ENCODE assay signal across 16 mouse cellular contexts in genomic region chr7:66043552-66044459, GRCm38 (mm10). TPM values are rescaled to one million over a fixed set of nuclear protein-coding genes. Genes with fewer than 3 reads are reported as not detected.
DNase-seq lines count a peak whose midpoint lies in the region; ATAC-seq lines count a peak whose summit lies in the region.
"Had no signal": no experiment of that assay in that cellular context is flagged by ENCODE, and none has a peak within 500 bp of the region (broad histone marks: within the 10 kb centered on the region; RNA-seq: fewer than 3 reads in every experiment).

Gene Gm45213, plus strand, starts transcription at chr7:66043602.

- H3K27ac ChIP-seq in midbrain, embryonic 11.5 days (ENCODE audit: low read depth, low read length): no peak within 1 kb of the TSS
- H3K27ac ChIP-seq in midbrain, embryonic 16.5 days (ENCODE audit: low read length): no peak within 1 kb of the TSS
- no peak within 1 kb of the TSS for H3K27ac ChIP-seq in forebrain, embryonic 16.5 days (ENCODE audit: low read length)
- H3K27ac ChIP-seq in heart, embryonic 10.5 days: no peak within 1 kb of the TSS
- H3K27ac ChIP-seq: liver, embryonic 14.5 days had no signal

- H3K4me1 ChIP-seq in midbrain, embryonic 11.5 days (ENCODE audit: control insufficient read depth, insufficient read depth, low read length): no peaks in the 10 kb centered on the region
- H3K4me1 ChIP-seq in midbrain, embryonic 16.5 days (ENCODE audit: control insufficient read depth, insufficient read depth, low read length): peaks cover 7% of the 10 kb centered on the region
- peaks cover 15% of the 10 kb centered on the region for H3K4me1 ChIP-seq in forebrain, embryonic 16.5 days (replicated peaks; ENCODE audit: control insufficient read depth, insufficient read depth, low read length)
- H3K4me1 ChIP-seq in heart, embryonic 10.5 days: peaks cover 17% of the 10 kb centered on the region

- DNase-seq in midbrain, embryonic 11.5 days (ENCODE audit: low spot score, missing footprints): peak; percentile 69
- peak; percentile 67 for DNase-seq in cerebellum, adult 8-10 months
- peak; percentile 30 for DNase-seq in thymus, postnatal 25 days
- no peak for DNase-seq in heart, embryonic 10.5 days (ENCODE audit: low spot score)
- no peak for DNase-seq in urinary bladder, postnatal 25 days (ENCODE audit: low spot score)
- DNase-seq: adrenal gland, adult 8-10 months; gastrocnemius, postnatal 10 days; kidney, adult 11 months; lung, postnatal 36 days had no signal

- no peak within 1 kb of the TSS for H3K4me2 ChIP-seq in midbrain, embryonic 11.5 days
- no peak within 1 kb of the TSS for H3K4me2 ChIP-seq in midbrain, embryonic 16.5 days (ENCODE audit: low read length)
- H3K4me2 ChIP-seq in forebrain, embryonic 16.5 days (ENCODE audit: low read length): no peak within 1 kb of the TSS

- WGBS in midbrain, embryonic 11.5 days: 90% methylated on average over 10 of the region's 10 CpGs
- 80% methylated on average over 10 of the region's 10 CpGs for WGBS in midbrain, embryonic 16.5 days
- 73% methylated on average over 10 of the region's 10 CpGs for WGBS in forebrain, embryonic 16.5 days
- WGBS in heart, embryonic 10.5 days: 85% methylated on average over 10 of the region's 10 CpGs

- H3K36me3 ChIP-seq in midbrain, embryonic 11.5 days (ENCODE audit: control insufficient read depth, insufficient read depth, low read length): no peaks in the 10 kb centered on the region
- H3K36me3 ChIP-seq in midbrain, embryonic 16.5 days (ENCODE audit: control insufficient read depth, insufficient read depth, low read length): no peaks in the 10 kb centered on the region
- H3K36me3 ChIP-seq in forebrain, embryonic 16.5 days (ENCODE audit: control insufficient read depth, insufficient read depth): no peaks in the 10 kb centered on the region
- H3K36me3 ChIP-seq in heart, embryonic 10.5 days: no peaks in the 10 kb centered on the region

- no peaks in the 10 kb centered on the region for H3K27me3 ChIP-seq in midbrain, embryonic 11.5 days (ENCODE audit: control insufficient read depth, insufficient read depth, low read length)
- no peaks in the 10 kb centered on the region for H3K27me3 ChIP-seq in midbrain, embryonic 16.5 days (ENCODE audit: control insufficient read depth, insufficient read depth, low read depth, low read length)
- H3K27me3 ChIP-seq in forebrain, embryonic 16.5 days (replicated peaks; ENCODE audit: control insufficient read depth, insufficient read depth, low read length): no peaks in the 10 kb centered on the region
- H3K27me3 ChIP-seq in heart, embryonic 10.5 days (ENCODE audit: insufficient read depth, poor library complexity, severe bottlenecking): peaks cover 45% of the 10 kb centered on the region
- H3K27me3 ChIP-seq: Patski had no signal

- ATAC-seq in midbrain, embryonic 11.5 days (ENCODE audit: low FRiP score): no peak
- no peak for ATAC-seq in midbrain, embryonic 16.5 days
- ATAC-seq in forebrain, embryonic 16.5 days: peak; percentile 39
- ATAC-seq: Patski had no signal

- H3K9ac ChIP-seq in midbrain, embryonic 11.5 days (ENCODE audit: low read length): no peak within 1 kb of the TSS
- no peak within 1 kb of the TSS for H3K9ac ChIP-seq in midbrain, embryonic 16.5 days (ENCODE audit: low read depth, low read length)
- H3K9ac ChIP-seq in forebrain, embryonic 16.5 days (replicated peaks; ENCODE audit: low read depth, low read length): no peak within 1 kb of the TSS
- H3K9ac ChIP-seq: liver, embryonic 14.5 days had no signal

- H3K4me3 ChIP-seq in midbrain, embryonic 11.5 days (ENCODE audit: low read depth, low read length): no peak within 1 kb of the TSS
- no peak within 1 kb of the TSS for H3K4me3 ChIP-seq in midbrain, embryonic 16.5 days (ENCODE audit: low read depth, low read length)
- no peak within 1 kb of the TSS for H3K4me3 ChIP-seq in forebrain, embryonic 16.5 days (replicated peaks; ENCODE audit: low read length)
- H3K4me3 ChIP-seq in heart, embryonic 10.5 days: no peak within 1 kb of the TSS
- H3K4me3 ChIP-seq: erythroblast, embryonic 14.5 days had no signal

- H3K9me3 ChIP-seq in midbrain, embryonic 11.5 days (ENCODE audit: control insufficient read depth, low read length): no peaks in the 10 kb centered on the region
- H3K9me3 ChIP-seq in midbrain, embryonic 16.5 days (replicated peaks; ENCODE audit: control insufficient read depth, low read length, poor library complexity, severe bottlenecking): no peaks in the 10 kb centered on the region
- no peaks in the 10 kb centered on the region for H3K9me3 ChIP-seq in forebrain, embryonic 16.5 days (ENCODE audit: control insufficient read depth, low read length)
- no peaks in the 10 kb centered on the region for H3K9me3 ChIP-seq in heart, embryonic 10.5 days

RNA-seq across cellular contexts. Expression of gene Gm45213, which starts in this region (rescaled TPM):
- polyA plus RNA-seq in midbrain, embryonic 11.5 days (2014; fragmentation: Nextera tagmentation; extraction: Ambion mirVana): not detected in 2 replicates
- polyA plus RNA-seq in midbrain, embryonic 16.5 days (2015; fragmentation: Nextera tagmentation; extraction: Ambion mirVana): not detected in 2 replicates
- not detected in 2 replicates for polyA plus RNA-seq in forebrain, embryonic 16.5 days (2015; fragmentation: Nextera tagmentation; extraction: Ambion mirVana)
- polyA plus RNA-seq in heart, embryonic 10.5 days (2016; fragmentation: Nextera tagmentation; extraction: Ambion mirVana): not detected in 2 replicates
- polyA plus RNA-seq: erythroblast, embryonic 14.5 days; heart, embryonic 16.5 days; liver, embryonic 14.5 days; Patski; urinary bladder, adult 2 months had no signal

Comparison
In these comparisons a context has a peak if more than half of its experiments do, and no peak if none do; other contexts are left out.
1. Peak in DNase-seq in midbrain, embryonic 11.5 days; RNA of the gene not detected or under 1 TPM.
2. Peak in ATAC-seq in forebrain, embryonic 16.5 days; RNA of the gene not detected or under 1 TPM.
3. DNase-seq: peak in cerebellum, adult 8-10 months (single experiment) and thymus, postnatal 25 days (single experiment); none in heart, embryonic 10.5 days (single experiment) and urinary bladder, postnatal 25 days (single experiment).